Mouse (Mus musculus): ENCODE measurements around the gene Mylk3. TPM values are rescaled to one million over a fixed set of nuclear protein-coding genes. Genes with fewer than 3 reads are reported as not detected.
A peak's percentile ranks its signal among the peaks of the same experiment; 100 is the strongest.

Mylk3 gene
- polyA plus RNA-seq, 2 experiments, result 0.53 to 1.2 TPM

- WGBS, result 81% methylated on average over 5 of the region's 5 CpGs
- Histone ChIP-seq H3K9me3 (ENCODE audit: control insufficient read depth, low read length) (no peaks in the 10 kb centered on the region), H3K27me3 (ENCODE audit: control insufficient read depth, insufficient read depth, low read length) (no peaks in the 10 kb centered on the region), H3K9ac (ENCODE audit: low read depth, low read length, severe bottlenecking) (no peak overlapping the region), H3K36me3 (ENCODE audit: control insufficient read depth, insufficient read depth, low read length) (peaks cover 59% of the 10 kb centered on the region), H3K4me2 (replicated peaks; ENCODE audit: low read depth, low read length, severe bottlenecking) (no peak overlapping the region), H3K27ac (replicated peaks; ENCODE audit: low read depth, low read length) (no peak overlapping the region), H3K4me3 (replicated peaks; ENCODE audit: low read length) (no peak overlapping the region), H3K4me1 (ENCODE audit: control insufficient read depth, insufficient read depth, low read length) (peaks cover 10% of the 10 kb centered on the region)
- no peak for TF ChIP-seq POLR2A (IDR thresholded peaks at IDR 0.05; ENCODE audit: borderline replicate concordance, extremely low read depth, insufficient read depth, insufficient read length)
- DNase-seq (ENCODE audit: low spot score), result no peak
- no peak for ATAC-seq (ENCODE audit: low FRiP score, low read depth)
Observed at GRCm38 (mm10) chr8:85303531-85303930, 82.6 kb downstream of the Mylk3 start.

GRCm38 (mm10) chr8:85302931-85303330, 83.2 kb downstream of the Mylk3 start:
- no peak for TF ChIP-seq POLR2A (IDR thresholded peaks at IDR 0.05; ENCODE audit: borderline replicate concordance, extremely low read depth, insufficient read depth, insufficient read length)
- Histone ChIP-seq H3K9ac (ENCODE audit: low read depth, low read length, severe bottlenecking) (no peak overlapping the region), H3K4me1 (ENCODE audit: control insufficient read depth, insufficient read depth, low read length) (peaks cover 14% of the 10 kb centered on the region), H3K36me3 (ENCODE audit: control insufficient read depth, insufficient read depth, low read length) (peaks cover 53% of the 10 kb centered on the region), H3K27ac (replicated peaks; ENCODE audit: low read depth, low read length) (no peak overlapping the region), H3K4me3 (replicated peaks; ENCODE audit: low read length) (no peak overlapping the region), H3K27me3 (ENCODE audit: control insufficient read depth, insufficient read depth, low read length) (no peaks in the 10 kb centered on the region), H3K4me2 (replicated peaks; ENCODE audit: low read depth, low read length, severe bottlenecking) (no peak overlapping the region), H3K9me3 (ENCODE audit: control insufficient read depth, low read length) (no peaks in the 10 kb centered on the region)
- no peak for ATAC-seq (ENCODE audit: low FRiP score, low read depth)
- 92% methylated on average over 3 of the region's 3 CpGs for WGBS
- DNase-seq (ENCODE audit: low spot score), result no peak

GRCm38 (mm10) chr8:85301941-85302340, 84.2 kb downstream of the Mylk3 start:
- Histone ChIP-seq H3K36me3 (ENCODE audit: control insufficient read depth, insufficient read depth, low read length) (peaks cover 45% of the 10 kb centered on the region), H3K27ac (replicated peaks; ENCODE audit: low read depth, low read length) (no peak overlapping the region), H3K4me2 (replicated peaks; ENCODE audit: low read depth, low read length, severe bottlenecking) (no peak overlapping the region), H3K4me1 (ENCODE audit: control insufficient read depth, insufficient read depth, low read length) (peaks cover 19% of the 10 kb centered on the region), H3K9me3 (ENCODE audit: control insufficient read depth, low read length) (no peaks in the 10 kb centered on the region), H3K27me3 (ENCODE audit: control insufficient read depth, insufficient read depth, low read length) (no peaks in the 10 kb centered on the region), H3K4me3 (replicated peaks; ENCODE audit: low read length) (no peak overlapping the region), H3K9ac (ENCODE audit: low read depth, low read length, severe bottlenecking) (no peak overlapping the region)
- no peak for DNase-seq (ENCODE audit: low spot score)
- WGBS, result 64% methylated on average over 1 of the region's 1 CpGs
- no peak for TF ChIP-seq POLR2A (IDR thresholded peaks at IDR 0.05; ENCODE audit: borderline replicate concordance, extremely low read depth, insufficient read depth, insufficient read length)
- ATAC-seq (ENCODE audit: low FRiP score, low read depth), result no peak

GRCm38 (mm10) chr8:85299434-85300077, 86.6 kb downstream of the Mylk3 start, which contains the start of the genes Orc6 and Vps35:
TSS of gene Orc6 (plus strand) at chr8:85299632.
TSS of gene Vps35 (minus strand) at chr8:85299802.
- Histone ChIP-seq H3K9ac (ENCODE audit: low read depth, low read length, severe bottlenecking) (peak within 1 kb of the TSS; percentile 89), H3K4me1 (ENCODE audit: control insufficient read depth, insufficient read depth, low read length) (peaks cover 19% of the 10 kb centered on the region), H3K4me2 (replicated peaks; ENCODE audit: low read depth, low read length, severe bottlenecking) (peak within 1 kb of the TSS; percentile 66), H3K4me3 (replicated peaks; ENCODE audit: low read length) (peak within 1 kb of the TSS; percentile 94), H3K9me3 (ENCODE audit: control insufficient read depth, low read length) (no peaks in the 10 kb centered on the region), H3K27ac (replicated peaks; ENCODE audit: low read depth, low read length) (peak within 1 kb of the TSS; percentile 96), H3K36me3 (ENCODE audit: control insufficient read depth, insufficient read depth, low read length) (peaks cover 21% of the 10 kb centered on the region), H3K27me3 (ENCODE audit: control insufficient read depth, insufficient read depth, low read length) (no peaks in the 10 kb centered on the region)
- peak; percentile 77; the same call in 1 of the 2 replicates for TF ChIP-seq POLR2A (IDR thresholded peaks at IDR 0.05; ENCODE audit: borderline replicate concordance, extremely low read depth, insufficient read depth, insufficient read length)
- peak; percentile 98 for ATAC-seq (ENCODE audit: low FRiP score, low read depth)
- peak; percentile 99 for DNase-seq (ENCODE audit: low spot score)
- WGBS, result 1% methylated on average over 60 of the region's 63 CpGs

GRCm38 (mm10) chr8:85298600-85299433, 87.3 kb downstream of the Mylk3 start:
- ATAC-seq (ENCODE audit: low FRiP score, low read depth) (peak; percentile 20), DNase-seq (ENCODE audit: low spot score) (peak; percentile 20)
- TF ChIP-seq POLR2A (IDR thresholded peaks at IDR 0.05; ENCODE audit: borderline replicate concordance, extremely low read depth, insufficient read depth, insufficient read length), result no peak
- Histone ChIP-seq H3K27me3 (ENCODE audit: control insufficient read depth, insufficient read depth, low read length) (no peaks in the 10 kb centered on the region), H3K9me3 (ENCODE audit: control insufficient read depth, low read length) (no peaks in the 10 kb centered on the region), H3K36me3 (ENCODE audit: control insufficient read depth, insufficient read depth, low read length) (peaks cover 21% of the 10 kb centered on the region), H3K27ac (replicated peaks; ENCODE audit: low read depth, low read length) (peak overlapping the region; percentile 96), H3K9ac (ENCODE audit: low read depth, low read length, severe bottlenecking) (peak overlapping the region; percentile 89), H3K4me2 (replicated peaks; ENCODE audit: low read depth, low read length, severe bottlenecking) (peak overlapping the region; percentile 55), H3K4me3 (replicated peaks; ENCODE audit: low read length) (peak overlapping the region; percentile 94), H3K4me1 (ENCODE audit: control insufficient read depth, insufficient read depth, low read length) (peaks cover 19% of the 10 kb centered on the region)
- WGBS, result under 1% methylated on average over 45 of the region's 53 CpGs

All from limb, embryonic 14.5 days (tissue).